Mouse (Mus musculus): ENCODE measurements at regions not wholly inside any gene's neighbourhood (a gene's known extent, or its start where the extent isn't known, plus 50 kb on each side); places are given as distances from the start of the nearest gene placed in this dataset.

DNA sequence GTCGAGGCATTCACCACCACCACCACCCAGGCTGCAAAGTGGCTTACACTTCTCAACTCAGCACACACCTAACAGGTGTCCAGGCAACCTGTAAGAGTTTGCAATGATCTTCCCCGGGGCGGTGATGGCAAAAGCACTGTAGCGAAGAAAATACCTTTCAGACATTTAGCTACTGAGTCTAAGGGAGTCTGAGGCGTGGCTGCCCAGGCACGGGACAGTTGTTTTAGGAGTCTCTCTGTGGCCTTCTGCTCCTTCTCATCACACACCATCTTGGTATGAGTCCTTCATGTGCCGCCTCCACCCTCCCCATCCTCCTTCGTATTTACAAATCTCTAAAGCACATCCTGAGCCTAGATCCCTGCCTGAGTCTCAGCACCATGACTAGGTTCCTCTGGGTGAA is 186.0 kb downstream of the Setd4 start:
- no peak for DNase-seq (ENCODE audit: low read depth, low spot score)

GRCm38 (mm10) chr16:93392024-93392675 is 211.7 kb downstream of the Setd4 start:
- DNase-seq (ENCODE audit: low read depth, low spot score) = no peak

DNA sequence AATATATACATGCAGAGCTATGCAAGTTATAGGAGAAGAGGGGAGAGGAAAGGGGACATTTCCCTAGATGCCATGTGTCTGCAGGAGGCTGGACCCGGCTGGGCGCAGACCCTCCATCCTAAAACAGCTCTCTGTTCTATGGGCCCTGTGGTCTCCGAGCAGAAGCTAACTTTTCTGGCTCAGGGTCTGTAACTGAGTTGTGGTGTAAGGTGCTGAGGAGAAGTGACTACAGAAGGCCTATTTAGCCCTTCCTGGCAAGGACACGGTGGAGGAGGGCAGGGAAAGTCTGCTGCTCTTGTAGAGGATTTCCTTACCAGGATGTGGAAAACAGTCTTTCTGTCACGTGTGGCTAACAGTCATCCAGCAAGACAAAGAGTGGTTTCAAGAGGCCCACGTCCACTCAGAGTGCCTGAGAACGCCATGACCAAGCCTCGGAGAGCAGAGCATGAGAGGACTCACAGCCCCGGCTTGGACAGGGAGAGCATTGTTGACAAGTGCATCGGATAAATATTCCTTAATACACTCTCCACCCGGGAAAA is 216.2 kb downstream of the Setd4 start:
- DNase-seq (ENCODE audit: low read depth, low spot score) = no peak

- no peak for DNase-seq (ENCODE audit: low read depth, low spot score)
Measured at GRCm38 (mm10) chr16:93384039-93384537, 219.8 kb downstream of the Setd4 start.

DNA sequence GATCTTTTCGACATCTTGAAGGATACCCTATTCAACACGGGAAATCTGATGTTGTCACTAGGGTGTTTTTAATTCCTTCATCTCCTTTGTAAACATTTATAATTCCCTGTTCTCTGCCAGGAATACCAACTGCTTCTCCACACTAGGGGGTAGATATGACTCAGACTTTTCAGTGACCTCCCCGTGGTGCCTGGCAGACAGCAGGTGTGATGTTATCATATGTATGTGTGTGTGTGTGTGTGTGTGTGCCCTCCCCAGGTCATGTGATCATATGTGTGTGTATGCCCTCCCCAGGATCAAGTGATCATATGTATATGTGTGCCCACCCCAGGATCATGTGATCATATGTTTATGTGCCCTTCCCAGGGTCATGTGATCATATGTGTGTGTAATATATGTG is 220.9 kb downstream of the Setd4 start:
- DNase-seq (ENCODE audit: low read depth, low spot score) = no peak

GRCm38 (mm10) chr16:93380717-93381671 is 222.9 kb downstream of the Setd4 start:
- no peak for DNase-seq (ENCODE audit: low read depth, low spot score)

DNA sequence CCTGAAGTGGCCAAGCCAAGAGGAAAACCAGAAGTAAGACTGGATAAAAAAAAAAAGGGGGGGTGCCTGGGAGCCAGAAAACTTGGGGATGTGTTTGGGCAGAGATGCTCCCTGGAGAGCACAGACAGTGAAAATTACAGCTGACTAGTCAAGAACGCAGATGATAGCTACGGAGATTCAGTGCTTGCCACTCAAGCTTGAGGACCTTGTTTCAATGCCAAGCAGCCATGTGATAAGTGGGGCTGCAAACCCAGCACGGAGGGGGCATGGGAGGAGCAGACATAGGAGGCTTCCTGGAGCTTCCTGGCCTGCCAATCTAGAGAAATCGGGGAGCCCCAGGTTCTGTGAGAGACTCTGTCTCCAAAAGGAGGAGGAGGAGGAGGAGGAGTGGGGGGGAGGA is 223.7 kb downstream of the Setd4 start:
- no peak for DNase-seq (ENCODE audit: low read depth, low spot score)

DNA sequence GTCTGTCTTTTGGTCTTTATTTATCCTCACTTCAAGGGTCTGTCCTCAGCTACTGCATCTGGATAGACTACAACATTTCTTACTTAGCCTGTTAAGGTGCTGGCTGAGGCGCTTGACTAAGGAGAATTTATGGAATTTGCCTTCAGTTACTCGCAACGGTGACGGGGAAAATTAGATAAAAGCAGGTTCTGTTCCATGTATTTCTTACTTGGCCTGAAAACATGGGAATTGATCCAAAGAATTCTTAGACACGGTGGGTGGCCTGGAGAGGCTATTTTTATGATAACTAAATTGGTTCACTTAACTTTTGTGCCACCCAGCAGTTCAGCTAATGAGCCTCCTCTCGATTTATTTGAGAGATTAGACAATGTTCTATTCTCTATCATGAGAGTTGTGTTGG is 224.3 kb downstream of the Setd4 start:
- no peak for DNase-seq (ENCODE audit: low read depth, low spot score)

- DNase-seq (ENCODE audit: low read depth, low spot score) = no peak
Measured at GRCm38 (mm10) chr16:93374669-93375068, 229.2 kb downstream of the Setd4 start.

DNA sequence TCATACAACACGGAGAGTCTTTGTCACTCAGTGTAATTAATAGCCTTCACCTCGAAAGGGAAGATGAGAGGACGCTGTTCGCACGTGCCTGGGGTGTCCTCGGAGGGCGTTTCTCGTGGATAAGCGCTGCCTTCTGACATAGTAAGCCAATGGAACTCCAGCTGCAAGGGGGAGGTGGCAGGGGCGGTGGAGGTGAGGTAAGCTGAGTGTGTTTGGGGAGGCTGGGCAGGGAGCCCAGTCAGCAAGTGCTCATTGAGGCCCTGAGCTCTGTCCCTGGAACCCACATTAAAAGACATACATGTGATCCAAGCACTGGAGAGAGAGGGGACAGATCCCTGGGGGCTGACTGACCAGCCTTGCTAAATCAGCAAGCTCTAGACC is 234.1 kb downstream of the Setd4 start:
- DNase-seq (ENCODE audit: low read depth, low spot score) = no peak

GRCm38 (mm10) chr16:93368824-93369765 is 234.8 kb downstream of the Setd4 start:
- DNase-seq (ENCODE audit: low read depth, low spot score) = no peak

- DNase-seq (ENCODE audit: low read depth, low spot score) = no peak
Measured at GRCm38 (mm10) chr16:93367995-93368394, 235.9 kb downstream of the Setd4 start.

GRCm38 (mm10) chr16:93367246-93367805 is 236.5 kb downstream of the Setd4 start:
- no peak for DNase-seq (ENCODE audit: low read depth, low spot score)

- no peak for DNase-seq (ENCODE audit: low read depth, low spot score)
Measured at GRCm38 (mm10) chr16:93366383-93366941, 237.4 kb downstream of the Setd4 start.

GRCm38 (mm10) chr16:93365236-93365951 is 238.5 kb downstream of the Setd4 start:
- no peak for DNase-seq (ENCODE audit: low read depth, low spot score)

DNA sequence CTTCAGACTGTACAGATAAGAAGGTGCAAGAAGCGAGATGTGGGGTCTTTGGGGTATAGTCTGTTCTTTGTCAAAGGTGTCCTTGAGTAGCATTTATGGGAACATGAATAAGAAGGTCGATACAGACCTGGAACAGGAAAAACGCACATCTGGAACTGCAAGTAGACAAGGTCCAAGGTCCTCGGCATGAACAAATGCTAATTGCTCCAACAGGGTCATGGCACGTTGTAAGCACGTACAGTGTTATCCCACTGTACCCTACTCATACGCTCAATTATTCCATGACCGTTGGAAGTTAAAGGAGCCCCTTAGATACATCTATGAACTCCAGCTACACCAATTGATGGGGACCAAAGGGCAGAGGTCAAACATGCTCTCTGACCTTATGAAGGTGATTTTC is 244.1 kb downstream of the Setd4 start:
- DNase-seq (ENCODE audit: low read depth, low spot score) = no peak

DNA sequence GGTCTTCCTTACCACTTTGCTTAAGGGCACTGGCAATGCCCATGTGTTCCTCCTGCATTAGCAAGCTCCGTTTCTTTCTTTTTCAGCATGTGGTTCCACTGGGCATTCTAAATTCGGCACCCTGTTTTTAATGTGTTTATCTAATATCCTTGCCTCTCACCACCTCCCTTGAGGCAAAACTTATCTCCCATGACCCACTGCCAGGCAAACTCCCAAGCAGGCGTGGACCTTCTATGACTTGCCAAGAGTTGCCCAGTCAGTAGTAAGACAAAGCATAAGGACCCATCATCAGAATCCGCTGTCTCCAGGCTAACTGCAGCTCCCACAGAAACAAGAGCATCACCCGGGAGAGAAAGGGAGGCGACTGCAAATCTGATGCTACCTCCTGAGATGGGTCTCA is 245.2 kb downstream of the Setd4 start:
- no peak for DNase-seq (ENCODE audit: low read depth, low spot score)

- DNase-seq (ENCODE audit: low read depth, low spot score) = no peak
Measured at GRCm38 (mm10) chr16:93358166-93358565, 245.7 kb downstream of the Setd4 start.

DNA sequence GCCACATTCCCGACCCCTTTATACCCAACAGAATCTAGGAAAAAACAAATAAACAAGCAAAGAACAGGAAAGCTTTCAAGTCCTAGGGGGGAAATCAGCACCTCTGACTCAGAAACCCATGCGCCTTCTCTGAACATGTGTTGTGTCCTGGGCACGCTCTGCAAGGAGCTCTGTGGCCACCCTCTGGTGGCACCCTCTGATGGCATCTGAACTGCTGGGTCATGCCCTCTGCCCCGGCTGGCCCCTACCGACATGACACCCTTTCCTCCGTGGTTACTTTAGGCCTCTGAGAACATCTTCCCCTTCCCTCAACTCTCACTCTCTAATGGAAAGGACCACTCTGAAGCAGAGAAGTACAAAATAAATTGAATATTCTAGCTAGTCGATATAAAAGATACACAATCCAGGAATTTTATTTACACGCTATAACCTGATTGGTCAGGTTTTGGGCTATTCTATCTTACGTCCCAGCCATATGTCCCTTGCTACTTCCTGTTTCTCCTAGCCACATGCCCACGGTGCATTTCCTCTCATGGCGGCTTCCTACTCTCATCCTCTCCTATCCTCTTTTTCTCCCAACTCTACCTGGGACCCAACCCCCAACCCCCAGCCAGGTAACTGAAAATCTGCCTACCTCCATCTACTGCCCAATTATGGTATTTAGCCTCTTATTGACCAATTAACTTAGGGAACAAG is 248.5 kb downstream of the Setd4 start:
- DNase-seq (ENCODE audit: low read depth, low spot score) = no peak

All from CD4-positive, CD25-positive, alpha-beta regulatory T cell, adult 2 months (primary cell).